Mouse (Mus musculus) olfactory bulb, adult 2 months (tissue): ENCODE results near the gene Sncb.

ENCODE experiments used
- CTCF ChIP-seq: fragments of 200-500 bp; IDR thresholded peaks from 2 replicates; pipeline ENCODE4 v1.5.1; 2012; ENCODE audit warnings: low read depth, mild to moderate bottlenecking, low read length, moderate library complexity; ENCODE audit not compliant: insufficient read depth
- POLR2A ChIP-seq: fragments of 200-500 bp; IDR thresholded peaks from 2 replicates; pipeline ENCODE4 v1.6.1; 2012; ENCODE audit warnings: mild to moderate bottlenecking, low read depth, low read length, moderate library complexity; ENCODE audit not compliant: insufficient read depth

- TF ChIP-seq POLR2A, result no peak
- no peak for TF ChIP-seq CTCF
These were observed 29.5 kb downstream of the Sncb start for GRCm38 (mm10) chr13:54736931-54737330.
